Mouse (Mus musculus) limb, embryonic 13.5 days (tissue): Measurements from ENCODE around the gene Gnat1. TPM values are rescaled to one million over a fixed set of nuclear protein-coding genes. Genes with fewer than 3 reads are reported as not detected.

ENCODE experiments used
- ATAC-seq: fragments of 200-750 bp; cut with Nextera tagmentation; 2 replicates; pipeline ENCODE4 v1.8.0; 2017; ENCODE audit warnings: low read depth, moderate number of reproducible peaks, moderate TSS enrichment; ENCODE audit not compliant: low FRiP score
- H3K27ac ChIP-seq: fragments of 300-500 bp; sonication (generic); 2 replicates; pipeline ENCODE4 v1.5.1; 2015; ENCODE audit warnings: inconsistent platforms, mild to moderate bottlenecking, moderate library complexity
- H3K27me3 ChIP-seq: fragments of 300-500 bp; sonication (generic); 2 replicates; pipeline ENCODE4 v1.6.1; 2015; ENCODE audit warnings: mild to moderate bottlenecking, inconsistent platforms
- H3K36me3 ChIP-seq: fragments of 300-500 bp; sonication (generic); 2 replicates; pipeline ENCODE4 v1.6.1; 2015; ENCODE audit warnings: inconsistent platforms, mild to moderate bottlenecking, moderate library complexity
- H3K4me1 ChIP-seq: fragments of 300-500 bp; sonication (generic); 2 replicates; pipeline ENCODE4 v1.6.1; 2015; ENCODE audit warnings: inconsistent platforms
- H3K4me2 ChIP-seq: fragments of 300-500 bp; sonication (generic); replicated peaks from 2 replicates; pipeline ENCODE4 v1.6.1; 2015; ENCODE audit warnings: inconsistent platforms, mild to moderate bottlenecking, moderate library complexity
- H3K4me3 ChIP-seq: fragments of 300-500 bp; sonication (generic); 2 replicates; pipeline ENCODE4 v1.5.1; 2015; ENCODE audit warnings: moderate library complexity, mild to moderate bottlenecking, inconsistent platforms
- H3K9ac ChIP-seq: fragments of 300-500 bp; sonication (generic); 2 replicates; pipeline ENCODE4 v1.6.1; 2015; ENCODE audit warnings: mild to moderate bottlenecking, inconsistent platforms
- H3K9me3 ChIP-seq: fragments of 300-500 bp; sonication (generic); 2 replicates; pipeline ENCODE4 v1.6.1; 2016; ENCODE audit warnings: inconsistent platforms
- WGBS: fragments of 180-500 bp; shearing (Covaris S2); methylation state at CpG from one replicate; pipeline ENCODE4 v1.1.7; 2015; 5-methylcytosine and 5-hydroxymethylcytosine counted together
- polyA plus RNA-seq: library from polyadenylated mRNA; unstranded; fragments of >200 nt; fragmentation: Nextera tagmentation; extraction: Ambion mirVana; gene quantifications from 2 replicates; pipeline ENCODE4 v1.2.1, GENCODE M21; 2015

Gnat1 gene
- polyA plus RNA-seq, 1 experiment from 2014 or later: 1.0 TPM

DNA sequence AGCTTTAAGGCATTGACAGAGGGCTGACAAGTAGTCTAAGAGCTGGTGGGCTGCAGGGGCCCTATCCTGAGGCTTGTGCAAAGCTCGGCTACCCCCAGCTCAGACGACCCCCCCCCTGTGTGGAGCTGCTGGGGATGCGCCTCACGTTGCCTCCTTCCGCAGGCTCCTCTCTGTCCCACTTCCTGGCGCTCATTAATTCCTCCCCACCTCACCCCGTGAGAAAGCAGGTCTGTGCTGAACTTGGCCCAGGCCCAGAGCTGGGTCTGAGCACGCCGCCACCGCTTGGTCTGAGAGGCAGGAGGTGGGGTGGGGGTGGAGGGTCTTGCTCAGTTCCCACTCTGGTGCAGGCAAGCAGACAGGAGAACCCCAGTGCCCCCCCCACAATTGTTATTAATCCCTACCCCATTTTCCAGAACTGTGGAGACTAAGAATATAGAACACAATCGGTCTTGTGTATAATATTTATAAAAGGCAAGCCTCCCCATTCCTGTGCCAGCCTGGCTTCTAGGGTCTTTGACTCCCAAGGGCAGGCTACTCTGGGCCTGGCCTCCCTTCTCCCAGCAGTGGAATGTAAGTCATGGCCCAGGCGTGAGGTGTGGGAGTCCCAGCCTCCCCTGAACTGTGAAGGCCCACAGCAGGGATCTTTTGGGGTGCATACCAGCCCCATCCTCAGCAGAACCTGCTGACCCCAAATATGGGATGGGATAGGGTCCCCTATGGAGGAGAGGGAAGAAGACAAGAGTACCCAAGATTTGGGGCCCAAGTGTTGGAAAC, 28.6 kb downstream of the Gnat1 start:
- no peaks in the 10 kb centered on the region for H3K27me3 ChIP-seq
- H3K4me1 ChIP-seq: peaks cover 24% of the 10 kb centered on the region
- H3K9ac ChIP-seq: peak overlapping the region; percentile 43
- WGBS: 21% methylated on average over 12 of the region's 12 CpGs
- H3K4me3 ChIP-seq: no peak overlapping the region
- peak; percentile 76 for ATAC-seq
- H3K36me3 ChIP-seq: no peaks in the 10 kb centered on the region
- H3K9me3 ChIP-seq: no peaks in the 10 kb centered on the region
- H3K4me2 ChIP-seq: peak overlapping the region; percentile 34; the same call in 1 of the 2 replicates
- H3K27ac ChIP-seq: peak overlapping the region; percentile 74; the same call in 1 of the 2 replicates

DNA sequence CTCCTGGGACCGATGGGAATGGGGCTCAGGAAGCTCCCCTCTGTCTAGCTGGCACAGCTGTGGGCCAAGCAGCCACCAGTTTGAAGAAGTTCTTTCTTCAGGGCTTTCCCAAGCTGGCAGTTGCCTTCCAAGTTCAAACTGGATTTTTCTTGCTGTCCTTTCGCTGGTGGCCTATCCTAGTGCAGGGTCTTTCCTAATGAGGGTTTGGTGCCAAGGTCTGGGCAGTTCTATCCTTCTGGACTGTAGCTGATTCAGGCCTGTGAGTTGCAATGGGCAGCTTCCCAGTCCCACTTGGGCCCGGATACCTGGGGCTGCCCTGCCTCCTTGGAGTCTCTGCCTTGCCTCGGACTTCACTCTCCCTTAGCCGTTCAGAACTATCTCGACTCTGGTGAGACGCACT, 29.3 kb downstream of the Gnat1 start:
- Histone ChIP-seq H3K9ac (no peak overlapping the region), H3K4me3 (no peak overlapping the region), H3K9me3 (no peaks in the 10 kb centered on the region), H3K4me2 (no peak overlapping the region), H3K36me3 (no peaks in the 10 kb centered on the region), H3K27ac (peak overlapping the region; percentile 74; the same call in 1 of the 2 replicates), H3K4me1 (peaks cover 27% of the 10 kb centered on the region), H3K27me3 (no peaks in the 10 kb centered on the region)
- no peak for ATAC-seq
- 54% methylated on average over 7 of the region's 7 CpGs for whole genome bisulfite sequencing

DNA sequence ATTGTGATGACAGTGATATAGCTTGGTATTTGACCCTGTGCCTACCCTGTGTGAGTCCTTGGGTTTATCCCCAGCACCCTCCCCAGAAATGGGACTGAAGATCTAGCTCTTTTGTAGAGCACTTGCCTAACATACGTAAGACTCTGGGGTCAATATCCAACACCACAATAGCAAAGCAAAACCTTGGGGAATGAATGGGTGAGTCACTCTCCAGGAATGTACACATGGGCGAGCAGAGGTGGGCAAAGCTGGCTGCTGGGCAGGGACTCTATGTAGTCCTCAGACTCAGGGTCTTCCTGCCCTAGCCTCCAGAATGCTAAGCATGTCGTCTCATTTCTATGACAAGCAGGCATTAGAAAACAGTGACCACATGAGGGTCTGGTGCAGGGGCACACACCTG, 30.7 kb downstream of the Gnat1 start:
- H3K9ac ChIP-seq: no peak overlapping the region
- H3K4me2 ChIP-seq: no peak overlapping the region
- ATAC-seq: no peak
- H3K4me3 ChIP-seq: no peak overlapping the region
- 74% methylated on average over 3 of the region's 3 CpGs for WGBS
- no peak overlapping the region for H3K27ac ChIP-seq
- no peaks in the 10 kb centered on the region for H3K36me3 ChIP-seq
- H3K9me3 ChIP-seq: no peaks in the 10 kb centered on the region
- H3K27me3 ChIP-seq: no peaks in the 10 kb centered on the region
- peaks cover 38% of the 10 kb centered on the region for H3K4me1 ChIP-seq

DNA sequence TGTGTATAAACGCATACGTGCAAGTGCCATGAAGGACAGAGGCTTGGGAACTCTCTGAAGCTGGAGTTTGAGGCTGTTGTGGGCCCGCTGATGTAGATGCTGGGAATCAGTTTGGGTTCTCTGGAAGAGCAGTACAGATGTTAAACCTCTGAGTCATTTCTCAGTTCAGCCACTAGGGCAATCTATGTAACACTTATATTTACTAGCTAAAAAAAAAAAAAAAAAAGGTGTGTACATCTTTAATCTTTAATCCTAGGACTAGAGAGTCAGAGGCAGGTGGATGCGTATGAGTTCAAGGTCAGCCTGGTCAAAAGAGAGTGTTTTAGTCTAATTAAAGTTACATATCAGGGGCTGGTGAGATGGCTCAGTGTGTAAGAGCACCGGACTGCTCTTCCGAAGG, 32.5 kb downstream of the Gnat1 start:
- Histone ChIP-seq H3K27me3 (no peaks in the 10 kb centered on the region), H3K9ac (no peak overlapping the region), H3K9me3 (no peaks in the 10 kb centered on the region), H3K36me3 (no peaks in the 10 kb centered on the region), H3K4me3 (no peak overlapping the region), H3K4me1 (peaks cover 38% of the 10 kb centered on the region), H3K27ac (no peak overlapping the region), H3K4me2 (no peak overlapping the region)
- no peak for ATAC-seq
- 77% methylated on average over 6 of the region's 6 CpGs for WGBS

DNA sequence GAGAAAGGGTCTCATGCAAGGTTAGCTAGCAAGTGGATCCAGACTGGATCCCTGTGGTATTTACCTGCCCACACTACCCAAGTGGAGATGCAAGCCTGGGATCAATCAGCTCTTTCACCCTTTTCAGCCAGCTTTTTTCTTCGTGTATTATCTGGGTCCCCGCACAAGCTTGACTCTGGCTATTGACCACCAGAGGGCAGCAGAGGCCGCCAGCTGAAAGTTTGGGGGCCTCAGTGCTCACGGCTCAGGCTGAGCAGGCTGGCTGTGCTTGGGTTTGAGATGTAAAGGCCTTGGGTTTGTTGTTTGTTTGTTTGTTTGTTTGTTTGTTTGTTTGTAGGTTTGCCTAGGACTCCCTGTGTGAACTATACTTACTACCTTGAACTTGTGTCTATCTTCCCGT, 33.9 kb downstream of the Gnat1 start:
- peak; percentile 60; the same call in 1 of the 2 replicates for ATAC-seq
- no peak overlapping the region for H3K4me3 ChIP-seq
- H3K4me2 ChIP-seq: 0 out of 2 replicates have a peak overlapping the region, but pooled peaks have one; percentile 10

DNA sequence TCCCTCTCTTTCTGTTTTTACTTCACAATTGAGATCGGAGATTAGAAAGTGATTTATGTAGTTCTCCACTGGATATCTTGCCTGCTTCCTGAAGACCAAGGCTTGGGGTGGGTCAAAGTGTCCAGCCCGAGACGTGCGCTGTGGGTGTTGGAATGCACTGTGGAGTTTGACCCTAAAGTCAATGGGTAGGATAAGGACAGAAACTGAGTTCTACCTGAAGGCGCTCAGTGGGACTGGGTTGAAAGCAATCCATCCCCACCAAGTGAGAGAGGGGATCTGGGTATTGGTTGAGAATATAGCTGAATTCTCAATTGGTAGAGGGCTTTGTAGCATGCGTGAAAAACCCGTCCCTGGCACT, 34.4 kb downstream of the Gnat1 start:
- Histone ChIP-seq H3K4me3 (peak overlapping the region; percentile 43; the same call in 1 of the 2 replicates), H3K36me3 (no peaks in the 10 kb centered on the region), H3K4me2 (peak overlapping the region; percentile 70), H3K9me3 (no peaks in the 10 kb centered on the region), H3K9ac (peak overlapping the region; percentile 69), H3K4me1 (peaks cover 20% of the 10 kb centered on the region), H3K27ac (no peak overlapping the region), H3K27me3 (no peaks in the 10 kb centered on the region)
- ATAC-seq: no peak; the same call in 1 of the 2 replicates
- WGBS: 49% methylated on average over 7 of the region's 7 CpGs

More for the DNA sequence above, 33.9 kb downstream of the Gnat1 start:
- Histone ChIP-seq H3K9ac (no peak overlapping the region), H3K36me3 (no peaks in the 10 kb centered on the region), H3K27ac (no peak overlapping the region), H3K27me3 (no peaks in the 10 kb centered on the region), H3K4me1 (peaks cover 24% of the 10 kb centered on the region), H3K9me3 (no peaks in the 10 kb centered on the region)
- 17% methylated on average over 5 of the region's 5 CpGs for WGBS

DNA sequence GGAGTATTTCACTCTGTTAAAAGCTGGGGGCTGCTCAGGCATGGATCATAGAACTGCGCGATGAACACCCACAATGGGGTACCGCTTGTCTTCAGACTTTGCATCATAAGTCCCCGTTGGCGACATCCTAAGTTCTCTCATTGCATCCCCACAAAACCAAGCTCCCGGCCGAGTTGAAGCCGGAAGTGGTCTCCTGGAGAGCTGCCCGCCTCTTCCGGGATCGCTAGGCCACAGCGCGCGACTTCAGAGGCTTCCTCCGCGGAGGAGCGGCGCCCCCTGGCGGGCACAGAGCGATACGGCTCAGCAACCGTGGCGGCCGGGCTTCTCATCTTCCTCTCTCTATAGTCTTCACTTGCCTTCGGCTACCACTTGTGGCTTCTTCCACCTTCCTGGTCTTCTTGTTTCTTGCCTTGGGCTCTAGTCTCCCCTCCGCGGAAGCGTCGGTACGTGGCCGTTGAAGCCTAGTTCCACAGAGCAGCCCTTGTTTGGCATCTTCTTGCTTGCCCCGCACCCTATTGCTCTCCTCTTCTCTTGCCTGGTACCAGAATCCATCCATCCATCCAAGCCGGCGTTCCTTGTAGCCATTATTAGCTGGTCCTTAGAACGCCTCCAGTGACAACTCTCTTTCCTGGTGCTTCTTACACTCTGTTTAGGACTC, 34.9 kb downstream of the Gnat1 start:
- peak overlapping the region; percentile 64 for H3K27ac ChIP-seq
- peak; percentile 84 for ATAC-seq
- H3K4me1 ChIP-seq: peaks cover 16% of the 10 kb centered on the region
- H3K4me3 ChIP-seq: peak overlapping the region; percentile 43
- no peaks in the 10 kb centered on the region for H3K27me3 ChIP-seq
- peak overlapping the region; percentile 69 for H3K9ac ChIP-seq
- peak overlapping the region; percentile 70 for H3K4me2 ChIP-seq
- WGBS: 3% methylated on average over 35 of the region's 35 CpGs
- no peaks in the 10 kb centered on the region for H3K36me3 ChIP-seq
- no peaks in the 10 kb centered on the region for H3K9me3 ChIP-seq

DNA sequence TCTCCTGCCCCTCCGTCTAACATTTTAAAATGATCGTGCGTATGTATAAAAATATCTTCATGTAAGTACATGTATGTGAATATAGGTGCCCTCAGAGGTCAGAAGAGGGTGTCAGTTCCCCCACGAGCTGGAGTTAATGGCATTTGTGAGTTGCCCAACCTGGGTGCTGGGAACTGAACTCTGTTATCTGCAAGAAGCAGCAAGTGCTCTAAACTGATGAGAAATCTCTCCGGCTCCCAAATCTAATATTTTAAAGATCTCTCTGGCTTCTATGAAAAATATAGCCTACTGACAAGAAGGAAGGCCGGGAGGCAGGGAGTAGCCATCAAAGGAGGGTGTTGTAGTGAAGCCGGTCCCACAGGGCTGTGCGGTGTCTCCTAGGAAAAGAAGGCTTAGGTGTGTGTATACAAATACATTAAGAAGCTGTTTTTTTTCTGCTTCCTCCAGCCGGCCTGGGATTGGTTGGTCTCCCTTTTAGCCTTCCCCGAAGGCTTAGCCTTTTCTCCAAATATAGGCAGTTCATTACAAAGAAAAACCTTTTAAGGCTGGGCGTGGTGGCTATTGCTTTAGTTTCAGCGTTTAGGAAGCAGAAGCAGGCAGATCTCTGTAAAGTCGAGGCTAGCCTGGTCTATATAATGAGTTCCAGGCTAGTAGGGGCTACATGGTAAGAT, 35.8 kb downstream of the Gnat1 start:
- Histone ChIP-seq H3K36me3 (no peaks in the 10 kb centered on the region), H3K27ac (no peak overlapping the region), H3K9ac (no peak overlapping the region), H3K4me3 (peak overlapping the region; percentile 43; the same call in 1 of the 2 replicates), H3K9me3 (no peaks in the 10 kb centered on the region), H3K4me1 (peaks cover 14% of the 10 kb centered on the region), H3K27me3 (no peaks in the 10 kb centered on the region), H3K4me2 (peak overlapping the region; percentile 70)
- ATAC-seq: no peak
- 91% methylated on average over 13 of the region's 13 CpGs for WGBS

DNA sequence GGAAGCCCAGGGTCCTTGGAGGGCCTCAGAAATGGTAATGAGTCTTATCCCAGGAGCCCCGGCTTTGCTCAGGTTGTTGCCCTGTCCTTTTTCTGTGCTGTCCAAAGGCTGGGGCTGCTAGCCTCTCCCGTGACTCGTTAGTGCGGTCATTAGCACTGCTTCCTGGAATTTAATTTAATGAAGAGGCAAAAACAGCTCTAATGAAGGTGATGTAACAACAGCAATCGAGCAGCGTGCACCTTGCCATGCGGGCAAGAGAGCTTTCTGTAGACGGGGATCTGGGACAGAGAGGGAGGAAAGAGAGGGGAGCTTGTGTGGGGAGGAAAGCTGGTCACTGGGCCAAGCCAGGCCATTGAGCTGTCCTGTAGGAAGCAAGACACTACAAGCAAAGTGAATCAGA, 37.8 kb downstream of the Gnat1 start:
- WGBS: 18% methylated on average over 8 of the region's 8 CpGs
- Histone ChIP-seq H3K27me3 (no peaks in the 10 kb centered on the region), H3K4me3 (no peak overlapping the region), H3K4me1 (peaks cover 24% of the 10 kb centered on the region), H3K9ac (no peak overlapping the region), H3K4me2 (no peak overlapping the region), H3K27ac (no peak overlapping the region), H3K36me3 (no peaks in the 10 kb centered on the region), H3K9me3 (no peaks in the 10 kb centered on the region)
- ATAC-seq: no peak

DNA sequence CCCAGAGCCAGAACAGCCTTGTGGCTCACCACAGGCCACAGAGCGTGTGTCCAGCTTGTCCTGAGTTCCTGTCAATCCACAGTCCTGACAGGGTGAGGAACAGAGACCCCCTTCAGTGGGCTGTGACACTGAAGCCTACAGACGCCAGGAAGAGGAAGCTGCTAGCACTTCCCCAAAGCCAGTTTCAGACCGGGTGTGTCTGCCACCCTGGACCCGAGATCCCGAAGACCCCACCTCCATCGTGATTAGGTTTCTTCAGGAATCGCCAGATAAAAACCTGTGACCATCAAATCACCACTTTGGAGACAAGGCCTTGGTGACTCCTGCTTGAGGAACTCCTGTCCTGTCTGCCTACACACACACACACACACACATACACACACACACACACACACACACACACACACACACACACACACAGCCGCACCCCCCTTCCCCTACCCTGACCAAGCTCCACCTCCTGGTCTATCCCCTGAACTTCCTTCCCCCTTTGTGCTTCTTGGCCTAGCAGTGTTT, 39.2 kb downstream of the Gnat1 start:
- Histone ChIP-seq H3K4me1 (peaks cover 31% of the 10 kb centered on the region), H3K4me2 (no peak overlapping the region), H3K27ac (no peak overlapping the region), H3K4me3 (no peak overlapping the region), H3K9ac (peak overlapping the region; percentile 32; the same call in 1 of the 2 replicates), H3K27me3 (no peaks in the 10 kb centered on the region), H3K36me3 (no peaks in the 10 kb centered on the region), H3K9me3 (no peaks in the 10 kb centered on the region)
- 54% methylated on average over 8 of the region's 8 CpGs for WGBS
- no peak for ATAC-seq

DNA sequence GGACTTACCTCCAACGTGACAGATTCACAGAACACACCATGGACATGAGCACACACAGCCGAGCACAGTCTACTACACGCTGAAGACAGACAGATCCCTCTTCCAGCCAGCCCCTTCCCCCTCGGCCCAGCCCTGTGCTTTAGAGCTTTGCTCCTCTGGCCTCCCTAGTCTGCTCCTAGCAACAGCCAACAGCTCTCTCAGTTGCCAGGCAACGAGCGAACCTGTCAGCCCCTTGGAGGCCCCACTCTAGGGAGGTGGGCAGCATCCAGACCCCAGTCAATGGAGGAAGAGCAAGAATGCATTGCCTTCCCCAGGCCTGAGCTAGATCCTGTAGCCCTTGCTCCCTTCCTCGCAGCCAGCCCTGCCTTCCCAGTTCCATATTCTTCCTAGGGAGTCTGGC, 42.4 kb downstream of the Gnat1 start:
- Histone ChIP-seq H3K4me2 (peak overlapping the region; percentile 17; the same call in 1 of the 2 replicates), H3K9ac (no peak overlapping the region), H3K36me3 (0 out of 2 replicates have a peak, but pooled peaks cover 3% of the 10 kb centered on the region), H3K4me1 (peaks cover 35% of the 10 kb centered on the region), H3K27me3 (no peaks in the 10 kb centered on the region), H3K9me3 (no peaks in the 10 kb centered on the region), H3K4me3 (no peak overlapping the region), H3K27ac (peak overlapping the region; percentile 29; the same call in 1 of the 2 replicates)
- WGBS: 27% methylated on average over 7 of the region's 7 CpGs
- no peak for ATAC-seq
